Mouse (Mus musculus) spleen, adult 18-20 months (tissue): ENCODE data around the gene Pspn.
A peak's percentile ranks its signal among the peaks of the same experiment; 100 is the strongest.

ENCODE experiments used
- DNase-seq, 2 experiments: peaks; one replicate each; pipeline ENCODE4 v3.0.0; 2022; ENCODE audit warnings: mixed read lengths in 2 of 2

Pspn gene

DNA sequence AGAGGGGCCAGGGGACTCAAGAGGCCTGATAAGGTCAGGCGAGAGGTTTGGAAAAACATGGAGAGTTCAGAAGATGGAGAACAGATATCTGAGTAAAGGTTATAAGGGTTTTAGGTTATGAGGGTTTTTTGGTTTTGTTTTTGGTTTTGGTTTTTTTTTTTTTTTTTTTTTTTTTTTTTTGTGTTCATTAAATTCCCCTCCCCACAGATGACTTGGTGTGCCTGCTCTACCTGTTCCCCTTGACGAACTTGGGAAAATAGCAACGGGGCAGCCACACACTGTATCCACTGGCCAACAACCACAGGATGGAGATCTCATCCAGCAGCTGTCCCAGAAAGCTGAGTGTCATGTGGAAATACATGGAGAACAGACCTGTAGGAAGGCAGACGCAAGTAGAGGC, 41.2 kb downstream of the Pspn start:
- DNase-seq: no peak

DNA sequence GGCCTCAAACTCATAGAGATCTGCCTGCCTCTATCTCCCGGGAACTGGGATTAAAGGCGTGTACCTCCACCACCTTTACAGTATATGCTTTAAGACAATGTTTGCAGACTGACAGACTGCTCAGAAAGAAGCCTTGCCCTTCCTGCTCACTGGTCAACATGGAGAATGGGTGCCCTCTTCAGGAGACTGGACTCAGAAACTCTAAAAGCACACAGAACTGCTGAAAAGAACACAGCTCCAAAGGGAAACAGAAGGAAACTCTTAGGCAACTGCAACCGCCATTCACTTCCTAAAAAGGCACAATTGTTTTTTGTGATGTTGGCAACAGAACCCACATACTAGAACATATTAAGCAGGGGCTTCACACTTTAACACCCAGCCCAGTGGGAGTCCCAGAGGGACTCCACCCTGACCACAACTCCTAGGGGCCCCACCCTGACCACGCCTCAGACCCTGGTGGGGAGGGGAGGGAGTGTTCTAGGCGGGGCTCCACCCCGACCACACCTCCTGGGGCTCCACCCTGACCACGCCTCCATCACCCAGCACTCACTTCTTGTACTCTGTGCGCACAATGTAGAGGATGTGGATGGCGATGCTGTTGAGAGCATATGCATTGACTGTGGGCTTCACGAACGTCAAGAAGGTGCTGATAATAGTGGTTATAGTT, 41.9 kb downstream of the Pspn start:
- peak; percentile 64 to 68 for DNase-seq

DNA sequence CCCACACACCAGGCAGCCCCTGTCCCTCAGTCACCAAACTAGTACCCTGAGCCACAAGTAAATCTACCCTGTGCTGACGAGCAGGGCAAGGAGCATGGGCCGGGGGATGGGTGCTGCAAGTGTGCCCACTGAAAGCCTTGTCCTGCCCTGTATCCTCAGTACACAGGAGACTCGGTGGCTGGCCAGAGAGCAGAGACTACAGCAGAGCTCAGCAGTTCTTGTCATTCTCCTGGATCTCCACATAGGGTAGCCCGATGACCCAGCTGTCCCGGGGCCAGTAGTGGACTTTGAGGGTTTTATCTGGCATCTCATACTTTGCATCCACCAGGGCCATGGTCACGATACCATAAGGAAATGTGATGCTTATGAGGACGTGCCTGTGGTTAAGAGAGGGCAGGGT, 44.9 kb downstream of the Pspn start:
- DNase-seq: no peak

DNA sequence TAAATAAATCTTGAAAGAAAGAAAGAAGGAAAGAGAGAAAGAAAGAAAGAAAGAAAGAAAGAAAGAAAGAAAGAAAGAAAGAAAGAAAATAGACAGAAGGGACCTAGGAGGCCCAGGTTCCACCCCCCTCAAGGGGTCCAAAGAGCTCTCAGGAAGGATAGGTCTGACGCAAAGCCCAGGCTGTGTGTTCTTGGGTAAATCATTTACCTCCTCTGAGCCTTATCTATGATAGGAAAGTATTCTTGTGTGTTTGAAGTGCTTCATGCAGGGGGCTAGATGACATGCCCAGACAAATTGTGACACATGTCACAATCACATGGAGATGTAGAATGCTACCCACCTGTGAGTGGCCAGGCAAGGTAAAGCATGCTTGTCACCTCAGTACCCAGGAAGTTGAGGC, 47.2 kb downstream of the Pspn start:
- DNase-seq: no peak

DNA sequence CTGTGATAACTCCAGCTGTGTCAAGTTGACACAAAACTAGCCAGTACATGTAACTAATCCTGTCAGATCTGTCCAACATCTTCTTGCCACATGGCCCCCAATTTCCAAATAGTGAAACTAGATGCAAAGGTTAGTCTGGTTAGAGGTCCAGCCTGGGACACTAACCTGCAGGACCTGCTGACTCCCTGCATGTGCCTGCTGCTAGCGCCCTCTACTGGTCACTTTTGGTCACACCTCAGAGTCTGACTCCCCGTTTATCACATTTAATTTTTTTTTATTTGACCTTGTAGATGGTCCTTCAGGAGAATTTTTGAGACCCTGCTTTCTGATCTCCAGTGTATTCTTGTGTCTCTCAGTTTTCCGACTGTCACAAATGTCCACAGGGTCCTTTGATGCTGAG, 48.9 kb downstream of the Pspn start:
- DNase-seq: peak; percentile 24 to 69
